ENCODE assay signal across 8 mouse cellular contexts in the genomic region with DNA sequence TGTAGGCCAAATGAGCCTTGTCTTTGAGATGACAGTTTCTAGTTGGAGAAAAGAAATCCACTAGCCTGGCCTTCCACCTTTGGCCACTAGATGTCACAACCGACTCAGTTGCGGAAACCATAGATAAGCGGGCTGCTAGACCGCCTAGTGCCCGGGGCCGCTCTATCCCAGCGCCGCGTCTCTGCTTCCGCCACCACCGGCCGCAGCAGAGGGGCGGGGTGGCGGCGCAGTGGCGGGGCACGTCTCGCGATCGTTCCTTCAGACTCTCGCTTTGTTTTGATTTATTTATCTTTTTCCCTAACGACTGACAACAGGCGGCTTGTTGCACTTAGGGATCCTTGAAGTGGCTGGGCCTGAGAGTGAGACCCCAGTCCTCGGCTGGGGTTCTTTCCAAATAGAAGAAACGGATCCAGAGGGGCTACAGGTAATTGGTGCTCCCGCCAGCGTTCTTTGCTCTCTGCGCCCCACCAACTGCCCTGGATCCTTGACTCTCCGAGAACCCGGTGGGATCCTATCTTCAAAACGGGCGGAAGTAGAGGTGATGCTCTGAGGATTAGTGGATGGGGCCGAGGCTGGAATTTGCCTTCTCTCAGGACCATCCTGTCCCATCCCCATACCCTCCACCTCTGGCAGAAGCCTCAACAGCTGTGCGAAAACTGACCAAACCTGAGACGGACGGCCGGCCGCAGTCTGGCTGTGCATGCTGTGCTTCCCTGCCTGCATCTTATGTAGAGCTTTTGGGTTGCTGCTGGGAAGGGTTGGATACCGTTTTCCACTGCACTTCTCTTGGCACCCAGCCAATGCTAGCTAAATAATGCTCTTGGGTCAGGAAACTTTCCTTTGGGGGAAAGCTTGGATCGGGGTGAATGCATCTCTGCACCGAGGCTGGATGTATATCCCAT. TPM values are rescaled to one million over a fixed set of nuclear protein-coding genes. Genes with fewer than 3 reads are reported as not detected.
DNase-seq lines count a peak whose midpoint lies in the region; ATAC-seq and TF ChIP-seq lines count a peak whose summit lies in the region.

No protein-coding gene starts in this region.

- ATAC-seq in embryonic facial prominence, embryonic 13.5 days (ENCODE audit: insufficient number of reproducible peaks, insufficient read depth, low FRiP score, low TSS enrichment, low read depth), result peak; percentile 97
- peak; percentile 96 for ATAC-seq in limb, embryonic 12.5 days (ENCODE audit: insufficient number of reproducible peaks, insufficient read depth, low FRiP score, low TSS enrichment, low read depth)
- ATAC-seq in midbrain, embryonic 15.5 days (replicated peaks), result peak; percentile 99

- TF ChIP-seq POLR2A in kidney, adult 2 months (IDR thresholded peaks at IDR 0.05; ENCODE audit: low read depth, low read length), result no peak
- TF ChIP-seq POLR2A in spleen, adult 2 months (IDR thresholded peaks at IDR 0.05; ENCODE audit: low read depth, low read length), result peak; percentile 29; the same call in 1 of the 2 replicates

- H3K27me3 ChIP-seq in embryonic facial prominence, embryonic 13.5 days, result no peaks in the 10 kb centered on the region
- H3K27me3 ChIP-seq in kidney, adult 2 months (replicated peaks; ENCODE audit: control insufficient read depth, insufficient read depth, low read length), result no peaks in the 10 kb centered on the region
- H3K27me3 ChIP-seq in limb, embryonic 12.5 days, result no peaks in the 10 kb centered on the region
- no peaks in the 10 kb centered on the region for H3K27me3 ChIP-seq in midbrain, embryonic 15.5 days (replicated peaks)
- no peaks in the 10 kb centered on the region for H3K27me3 ChIP-seq in spleen, adult 2 months (ENCODE audit: control insufficient read depth, insufficient read depth, low read length)

- H3K4me1 ChIP-seq in embryonic facial prominence, embryonic 13.5 days, result peaks cover 6% of the 10 kb centered on the region; the same call in 1 of the 2 replicates
- H3K4me1 ChIP-seq in kidney, adult 2 months (ENCODE audit: control insufficient read depth, insufficient read depth, low read length), result no peaks in the 10 kb centered on the region
- peaks cover 4% of the 10 kb centered on the region for H3K4me1 ChIP-seq in limb, embryonic 12.5 days (replicated peaks)
- peaks cover 20% of the 10 kb centered on the region for H3K4me1 ChIP-seq in midbrain, embryonic 15.5 days
- H3K4me1 ChIP-seq in spleen, adult 2 months (ENCODE audit: control insufficient read depth, insufficient read depth, insufficient read length), result peaks cover 3% of the 10 kb centered on the region; the same call in 1 of the 2 replicates

- peak overlapping the region; percentile 93 for H3K9ac ChIP-seq in embryonic facial prominence, embryonic 13.5 days
- H3K9ac ChIP-seq in limb, embryonic 12.5 days (replicated peaks), result peak overlapping the region; percentile 79
- H3K9ac ChIP-seq in midbrain, embryonic 15.5 days, result peak overlapping the region; percentile 91

- H3K9me3 ChIP-seq in embryonic facial prominence, embryonic 13.5 days, result no peaks in the 10 kb centered on the region
- H3K9me3 ChIP-seq in limb, embryonic 12.5 days, result no peaks in the 10 kb centered on the region
- no peaks in the 10 kb centered on the region for H3K9me3 ChIP-seq in midbrain, embryonic 15.5 days

- peak overlapping the region; percentile 91 for H3K27ac ChIP-seq in embryonic facial prominence, embryonic 13.5 days
- H3K27ac ChIP-seq in kidney, adult 2 months (ENCODE audit: insufficient read depth, low read depth, low read length), result peak overlapping the region; percentile 71
- peak overlapping the region; percentile 88 for H3K27ac ChIP-seq in limb, embryonic 12.5 days
- H3K27ac ChIP-seq in midbrain, embryonic 15.5 days, result peak overlapping the region; percentile 89
- H3K27ac ChIP-seq in spleen, adult 2 months (ENCODE audit: insufficient read depth, low read length), result peak overlapping the region; percentile 80

- TF ChIP-seq CTCF in kidney, adult 2 months (conservative IDR thresholded peaks at IDR 0.05; ENCODE audit: insufficient read depth, insufficient read length, low read depth, low read length), result peak; percentile 85
- peak; percentile 61; the same call in 1 of the 2 replicates for TF ChIP-seq CTCF in spleen, adult 2 months (IDR thresholded peaks at IDR 0.05; ENCODE audit: extremely low read depth, insufficient read depth, insufficient read length, insufficient replicate concordance)

- under 1% methylated on average over 41 of the region's 41 CpGs for WGBS in embryonic facial prominence, embryonic 13.5 days
- under 1% methylated on average over 41 of the region's 41 CpGs for WGBS in kidney, adult 2 months
- WGBS in limb, embryonic 12.5 days, result under 1% methylated on average over 41 of the region's 41 CpGs
- under 1% methylated on average over 41 of the region's 41 CpGs for WGBS in midbrain, embryonic 15.5 days
- under 1% methylated on average over 41 of the region's 41 CpGs for WGBS in spleen, adult 2 months

- peak overlapping the region; percentile 79 for H3K4me3 ChIP-seq in embryonic facial prominence, embryonic 13.5 days
- peak overlapping the region; percentile 90 for H3K4me3 ChIP-seq in kidney, adult 2 months (ENCODE audit: insufficient read depth, low read depth, low read length)
- peak overlapping the region; percentile 64 for H3K4me3 ChIP-seq in limb, embryonic 12.5 days (replicated peaks)
- H3K4me3 ChIP-seq in midbrain, embryonic 15.5 days, result peak overlapping the region; percentile 74
- H3K4me3 ChIP-seq in spleen, adult 2 months (ENCODE audit: extremely low read depth, insufficient read depth, insufficient read length), result peak overlapping the region; percentile 95

- H3K4me2 ChIP-seq in embryonic facial prominence, embryonic 13.5 days, result peak overlapping the region; percentile 85
- peak overlapping the region; percentile 67 for H3K4me2 ChIP-seq in limb, embryonic 12.5 days
- H3K4me2 ChIP-seq in midbrain, embryonic 15.5 days, result peak overlapping the region; percentile 76

- H3K36me3 ChIP-seq in embryonic facial prominence, embryonic 13.5 days, result peaks cover 25% of the 10 kb centered on the region
- H3K36me3 ChIP-seq in kidney, adult 2 months (ENCODE audit: control insufficient read depth, insufficient read depth, low read length), result no peaks in the 10 kb centered on the region
- peaks cover 25% of the 10 kb centered on the region for H3K36me3 ChIP-seq in limb, embryonic 12.5 days
- H3K36me3 ChIP-seq in midbrain, embryonic 15.5 days (replicated peaks), result 0 out of 2 replicates have a peak, but pooled peaks cover 7% of the 10 kb centered on the region
- H3K36me3 ChIP-seq in spleen, adult 2 months (ENCODE audit: control insufficient read depth, insufficient read depth, low read length), result no peaks in the 10 kb centered on the region; the same call in none of the 2 replicates

- DNase-seq in 3134 (ENCODE audit: extremely low read depth, insufficient read length, low spot score), result peak; percentile 95
- DNase-seq in adrenal gland, postnatal 36 days, result peak; percentile 94 to 97
- DNase-seq in heart, adult 18-20 months, result peak; percentile 95 to 96
- peak; percentile 97 for DNase-seq in kidney, adult 2 months
- peak; percentile 90 to 91 for DNase-seq in spleen, adult 2 months (ENCODE audit: low read depth in 1 of 2, low spot score in 2 of 2)

RNA-seq across cellular contexts. Expression of a gene that starts 5.3 kb away (rescaled TPM):
- 10 to 100 TPM; 68.9 to 97.6 TPM for total RNA-seq in adrenal gland, postnatal 36 days (2021)
- polyA plus RNA-seq in embryonic facial prominence, embryonic 13.5 days (2015; fragmentation: Nextera tagmentation; extraction: Ambion mirVana), result 137 and 149 TPM in 2 replicates
- total RNA-seq in heart, adult 18-20 months (2021), result 10 to 100 TPM; 18.1 to 29.7 TPM
- 51.0 and 58.8 TPM in 2 replicates for polyA plus RNA-seq in kidney, adult 2 months (2012; rRNA removed)
- polyA plus RNA-seq in limb, embryonic 12.5 days (2016; fragmentation: Nextera tagmentation; extraction: Ambion mirVana), result 139 and 150 TPM in 2 replicates
- polyA plus RNA-seq in midbrain, embryonic 15.5 days (2015; fragmentation: Nextera tagmentation; extraction: Ambion mirVana), result 168 and 169 TPM in 2 replicates
- polyA plus RNA-seq in spleen, adult 2 months (2012; rRNA removed), result 14.6 and 22.1 TPM in 2 replicates

RNA-seq across cellular contexts. Expression of a gene that starts 5.4 kb away (rescaled TPM):
- total RNA-seq in adrenal gland, postnatal 36 days (2021), result 100 to 1,000 TPM; 173 to 185 TPM
- polyA plus RNA-seq in embryonic facial prominence, embryonic 13.5 days (2015; fragmentation: Nextera tagmentation; extraction: Ambion mirVana), result 192 and 213 TPM in 2 replicates
- total RNA-seq in heart, adult 18-20 months (2021), result 10 to 100 TPM; 82.7 to 82.8 TPM
- 42.3 and 50.9 TPM in 2 replicates for polyA plus RNA-seq in kidney, adult 2 months (2012; rRNA removed)
- polyA plus RNA-seq in limb, embryonic 12.5 days (2016; fragmentation: Nextera tagmentation; extraction: Ambion mirVana), result 194 and 208 TPM in 2 replicates
- 134 and 136 TPM in 2 replicates for polyA plus RNA-seq in midbrain, embryonic 15.5 days (2015; fragmentation: Nextera tagmentation; extraction: Ambion mirVana)
- 18.1 and 18.7 TPM in 2 replicates for polyA plus RNA-seq in spleen, adult 2 months (2012; rRNA removed)

RNA-seq across cellular contexts. Expression of a gene that starts 26.1 kb away (rescaled TPM):
- total RNA-seq in adrenal gland, postnatal 36 days (2021), result 1 to 10 TPM; 2.2 to 8.8 TPM
- 2.3 and 2.5 TPM in 2 replicates for polyA plus RNA-seq in embryonic facial prominence, embryonic 13.5 days (2015; fragmentation: Nextera tagmentation; extraction: Ambion mirVana)
- 10 to 100 TPM; 15.1 to 15.6 TPM for total RNA-seq in heart, adult 18-20 months (2021)
- polyA plus RNA-seq in kidney, adult 2 months (2012; rRNA removed), result 71.8 and 100 TPM in 2 replicates
- 3.6 and 3.7 TPM in 2 replicates for polyA plus RNA-seq in limb, embryonic 12.5 days (2016; fragmentation: Nextera tagmentation; extraction: Ambion mirVana)
- 16.1 and 18.3 TPM in 2 replicates for polyA plus RNA-seq in midbrain, embryonic 15.5 days (2015; fragmentation: Nextera tagmentation; extraction: Ambion mirVana)
- 0.72 and 0.74 TPM in 2 replicates for polyA plus RNA-seq in spleen, adult 2 months (2012; rRNA removed)

RNA-seq across cellular contexts. Expression of a gene that starts 29.9 kb away (rescaled TPM):
- total RNA-seq in adrenal gland, postnatal 36 days (2021), result 1 to 10 TPM; 1.2 to 4.1 TPM
- 2.2 TPM in 1 of 2 replicates, not detected in the other for polyA plus RNA-seq in embryonic facial prominence, embryonic 13.5 days (2015; fragmentation: Nextera tagmentation; extraction: Ambion mirVana)
- total RNA-seq in heart, adult 18-20 months (2021), result under 1 TPM; 0.72 to 0.80 TPM
- 1,516 and 1,584 TPM in 2 replicates for polyA plus RNA-seq in kidney, adult 2 months (2012; rRNA removed)
- not detected in 2 replicates for polyA plus RNA-seq in limb, embryonic 12.5 days (2016; fragmentation: Nextera tagmentation; extraction: Ambion mirVana)
- polyA plus RNA-seq in midbrain, embryonic 15.5 days (2015; fragmentation: Nextera tagmentation; extraction: Ambion mirVana), result 0.41 TPM in 1 of 2 replicates, not detected in the other
- polyA plus RNA-seq in spleen, adult 2 months (2012; rRNA removed), result 1.9 and 2.2 TPM in 2 replicates

RNA-seq across cellular contexts. Expression of a gene that starts 38.0 kb away (rescaled TPM):
- total RNA-seq in adrenal gland, postnatal 36 days (2021), result 10 to 100 TPM; 41.2 to 48.9 TPM
- 37.9 and 38.0 TPM in 2 replicates for polyA plus RNA-seq in embryonic facial prominence, embryonic 13.5 days (2015; fragmentation: Nextera tagmentation; extraction: Ambion mirVana)
- 100 to 1,000 TPM; 109 to 125 TPM for total RNA-seq in heart, adult 18-20 months (2021)
- 37.6 and 46.4 TPM in 2 replicates for polyA plus RNA-seq in kidney, adult 2 months (2012; rRNA removed)
- 60.4 and 65.4 TPM in 2 replicates for polyA plus RNA-seq in limb, embryonic 12.5 days (2016; fragmentation: Nextera tagmentation; extraction: Ambion mirVana)
- polyA plus RNA-seq in midbrain, embryonic 15.5 days (2015; fragmentation: Nextera tagmentation; extraction: Ambion mirVana), result 56.5 and 58.9 TPM in 2 replicates
- 12.3 and 16.0 TPM in 2 replicates for polyA plus RNA-seq in spleen, adult 2 months (2012; rRNA removed)

Comparison
In these comparisons a context has a peak if more than half of its experiments do, and no peak if none do; other contexts are left out.
1. Peak in every context shown above with its lines: DNase-seq, ATAC-seq, H3K4me3 ChIP-seq and H3K27ac ChIP-seq.